Mouse (Mus musculus) MEL (cell line): ENCODE results near the gene Coq10b. TPM values are rescaled to one million over a fixed set of nuclear protein-coding genes. Genes with fewer than 3 reads are reported as not detected.

Experiments used
- DNase-seq: peaks from one replicate; pipeline ENCODE4 v3.0.0; 2011; ENCODE audit warnings: low read depth, low spot score
- H3K27ac ChIP-seq: 2 replicates; pipeline ENCODE4 v1.5.1; 2012; ENCODE audit warnings: low read depth, mild to moderate bottlenecking, control low read depth, low read length, moderate library complexity; ENCODE audit not compliant: control insufficient read depth
- H3K27me3 ChIP-seq, 2 experiments: fragments of 150-350 bp in 1 of 2; sonication (generic) in 1 of 2; 2 replicates each; pipeline ENCODE4 v1.6.1; 2012; ENCODE audit warnings: low read length in 2 of 2, mild to moderate bottlenecking in 2 of 2, improper control_type of control experiment in 1 of 2, moderate library complexity in 1 of 2; ENCODE audit not compliant: insufficient read depth in 2 of 2, control insufficient read depth in 1 of 2
- H3K36me3 ChIP-seq, 2 experiments: 2 replicates each; pipeline ENCODE4 v1.6.1; 2012 to 2014; ENCODE audit warnings: low read length in 2 of 2, improper control_type of control experiment in 1 of 2, inconsistent platforms in 1 of 2, mild to moderate bottlenecking in 1 of 2; ENCODE audit not compliant: insufficient read depth in 2 of 2, control insufficient read depth in 1 of 2
- H3K4me1 ChIP-seq, 2 experiments: fragments of 150-350 bp in 1 of 2; sonication (generic) in 1 of 2; 2 replicates each; pipeline ENCODE4 v1.6.1; 2012; ENCODE audit warnings: low read length in 2 of 2, improper control_type of control experiment in 1 of 2, mild to moderate bottlenecking in 1 of 2; ENCODE audit not compliant: insufficient read depth in 2 of 2, control insufficient read depth in 1 of 2
- H3K4me3 ChIP-seq, 2 experiments: fragments of 150-350 bp in 1 of 2; sonication (generic) in 1 of 2; 2 replicates each; pipeline ENCODE4 v1.5.1; 2012; ENCODE audit warnings: low read depth in 2 of 2, low read length in 2 of 2, mild to moderate bottlenecking in 2 of 2, moderate library complexity in 2 of 2, control low read depth in 1 of 2, improper control_type of control experiment in 1 of 2; ENCODE audit not compliant: control insufficient read depth in 1 of 2, insufficient read depth in 1 of 2
- H3K79me2 ChIP-seq: 2 replicates; pipeline ENCODE4 v1.6.1; 2012; ENCODE audit warnings: mild to moderate bottlenecking, low read length, moderate library complexity; ENCODE audit not compliant: control insufficient read depth, poor library complexity, insufficient read depth
- H3K9ac ChIP-seq: 2 replicates; pipeline ENCODE4 v1.6.1; 2012; ENCODE audit warnings: low read depth, mild to moderate bottlenecking, control low read depth, low read length, moderate library complexity; ENCODE audit not compliant: control insufficient read depth, poor library complexity, severe bottlenecking
- H3K9me3 ChIP-seq: fragments of 150-350 bp; sonication (generic); replicated peaks from 2 replicates; pipeline ENCODE4 v1.6.1; 2012; ENCODE audit warnings: mild to moderate bottlenecking, low read length, improper control_type of control experiment, moderate library complexity; ENCODE audit not compliant: insufficient read depth
- BHLHE40 ChIP-seq: IDR thresholded peaks from 2 replicates; pipeline ENCODE4 v1.6.1; 2012; ENCODE audit warnings: low read depth, mild to moderate bottlenecking, inconsistent platforms, low read length, improper control_type of control experiment, borderline replicate concordance
- CHD1 ChIP-seq: IDR thresholded peaks from 2 replicates; pipeline ENCODE4 v1.6.1; 2012; ENCODE audit warnings: low read depth, mild to moderate bottlenecking, inconsistent platforms, low read length, improper control_type of control experiment
- CTCF ChIP-seq, 3 experiments: IDR thresholded peaks in 2 of 3; conservative IDR thresholded peaks in 1 of 3; 2 replicates each; pipeline ENCODE4 v1.5.1; 2011 to 2012; ENCODE audit warnings: low read length in 3 of 3, low read depth in 2 of 3, mild to moderate bottlenecking in 2 of 3, improper control_type of control experiment in 1 of 3, inconsistent platforms in 1 of 3, mixed read lengths in 1 of 3, moderate library complexity in 1 of 3; ENCODE audit not compliant: control insufficient read depth in 1 of 3, insufficient read depth in 1 of 3, poor library complexity in 1 of 3, severe bottlenecking in 1 of 3
- ELF1 ChIP-seq: IDR thresholded peaks from 2 replicates; pipeline ENCODE4 v1.6.1; 2014; ENCODE audit warnings: low read depth, mild to moderate bottlenecking, inconsistent platforms, low read length, improper control_type of control experiment, moderate library complexity
- EP300 ChIP-seq, 2 experiments: IDR thresholded peaks; 2 replicates each; pipeline ENCODE4 v1.6.1; 2011; ENCODE audit warnings: improper control_type of control experiment in 2 of 2, low read length in 2 of 2, low read depth in 1 of 2, mild to moderate bottlenecking in 1 of 2
- GABPA ChIP-seq: IDR thresholded peaks from 2 replicates; pipeline ENCODE4 v1.6.1; 2012; ENCODE audit warnings: low read depth, mild to moderate bottlenecking, inconsistent platforms, low read length, improper control_type of control experiment, moderate library complexity
- JUND ChIP-seq: IDR thresholded peaks from 2 replicates; pipeline ENCODE4 v1.6.1; 2011; ENCODE audit warnings: low read depth, mild to moderate bottlenecking, improper control_type of control experiment, low read length
- KAT2A ChIP-seq: conservative IDR thresholded peaks from 2 replicates; pipeline ENCODE4 v1.6.1; 2012; ENCODE audit warnings: low read depth, low read length, improper control_type of control experiment, inconsistent platforms
- MAX ChIP-seq: IDR thresholded peaks from 2 replicates; pipeline ENCODE4 v1.6.1; 2011; ENCODE audit warnings: low read length, improper control_type of control experiment
- MAZ ChIP-seq: IDR thresholded peaks from 2 replicates; pipeline ENCODE4 v1.6.1; 2012; ENCODE audit warnings: low read depth, mild to moderate bottlenecking, inconsistent platforms, low read length, improper control_type of control experiment
- MXI1 ChIP-seq: IDR thresholded peaks from 2 replicates; pipeline ENCODE4 v1.6.1; 2011; ENCODE audit warnings: mild to moderate bottlenecking, low read depth, low read length, improper control_type of control experiment
- MYC ChIP-seq: IDR thresholded peaks from 2 replicates; pipeline ENCODE4 v1.6.1; 2011; ENCODE audit warnings: low read depth, mild to moderate bottlenecking, low read length, improper control_type of control experiment, moderate library complexity
- NRF1 ChIP-seq: IDR thresholded peaks from 2 replicates; pipeline ENCODE4 v1.6.1; 2014; ENCODE audit warnings: low read depth, mild to moderate bottlenecking, inconsistent platforms, low read length, improper control_type of control experiment, moderate library complexity; ENCODE audit not compliant: poor library complexity, insufficient read depth, severe bottlenecking
- POLR2A ChIP-seq, 2 experiments: IDR thresholded peaks; 2 replicates each; pipeline ENCODE4 v1.6.1; 2011 to 2012; ENCODE audit warnings: low read length in 2 of 2, mild to moderate bottlenecking in 2 of 2, control low read depth in 1 of 2, improper control_type of control experiment in 1 of 2, low read depth in 1 of 2, moderate library complexity in 1 of 2; ENCODE audit not compliant: control insufficient read depth in 1 of 2, insufficient read depth in 1 of 2, poor library complexity in 1 of 2
- POLR2AphosphoS2 ChIP-seq: IDR thresholded peaks from 2 replicates; pipeline ENCODE4 v1.6.1; 2011; ENCODE audit warnings: low read length, improper control_type of control experiment
- SIN3A ChIP-seq: IDR thresholded peaks from 2 replicates; pipeline ENCODE4 v1.6.1; 2012; ENCODE audit warnings: low read length, improper control_type of control experiment, inconsistent platforms
- TAL1 ChIP-seq: IDR thresholded peaks from 2 replicates; pipeline ENCODE4 v1.6.1; 2012; ENCODE audit warnings: mild to moderate bottlenecking, inconsistent platforms, low read length, moderate library complexity, mixed read lengths
- ZMIZ1 ChIP-seq: IDR thresholded peaks from 2 replicates; pipeline ENCODE4 v1.6.1; 2012; ENCODE audit warnings: low read depth, mild to moderate bottlenecking, inconsistent platforms, low read length, improper control_type of control experiment, moderate library complexity
- ZNF384 ChIP-seq: IDR thresholded peaks from 2 replicates; pipeline ENCODE4 v1.6.1; 2012; ENCODE audit warnings: low read depth, mild to moderate bottlenecking, inconsistent platforms, low read length, improper control_type of control experiment
- polyA plus RNA-seq, 2 experiments: library from polyadenylated mRNA; stranded (reverse) in 1 of 2; unstranded in 1 of 2; fragments of >175 nt in 1 of 2; fragments of >200 nt in 1 of 2; gene quantifications; 2 replicates each; pipeline versions ENCODE4 v1.2.1 to v1.2.4; 2012; ENCODE audit warnings: low replicate concordance in 2 of 2, low read depth in 1 of 2; ENCODE audit not compliant: insufficient read length in 2 of 2, insufficient read depth in 1 of 2, missing spikeins in 1 of 2
- total RNA-seq: library from RNA; depleted of rRNA; stranded (reverse); fragments of 300-350 nt; gene quantifications from 2 replicates; pipeline ENCODE4 v1.2.3, GENCODE M21; 2012

Gene Coq10b
- total and polyA plus RNA-seq, 3 experiments, result 9.8 to 84.6 (median 13.4) TPM

DNA sequence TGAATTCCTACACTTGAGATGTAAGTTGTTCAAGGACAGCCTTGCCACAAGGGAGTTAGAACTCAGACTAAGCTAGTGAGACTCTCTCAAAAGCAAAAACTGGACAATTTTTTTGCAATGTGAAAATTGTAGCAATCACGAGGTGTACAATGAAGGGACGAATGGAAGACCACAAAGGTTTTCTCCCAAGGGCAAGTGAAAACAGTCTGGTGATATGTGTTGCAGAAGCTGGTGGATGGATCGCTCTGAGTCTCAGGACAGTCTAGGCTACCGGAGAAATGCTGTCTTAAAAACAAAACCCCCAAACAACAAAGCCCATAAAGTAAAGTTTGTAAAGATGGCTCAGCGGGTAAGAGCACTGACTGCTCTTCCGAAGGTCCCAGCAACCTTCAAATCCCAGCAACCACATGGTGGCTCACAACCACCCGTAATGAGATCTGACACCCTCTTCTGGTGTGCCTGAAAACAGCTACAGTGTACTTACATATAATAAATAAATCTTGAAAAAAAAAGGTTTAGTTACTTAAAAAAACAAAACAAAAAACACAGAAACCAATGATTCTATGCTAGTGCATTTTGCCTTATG is 33.3 kb downstream of the Coq10b start:
- peaks cover 6 to 20% of the 10 kb centered on the region in 2 experiments; a peak in 3 of 4 replicates for H3K4me1 ChIP-seq
- TF ChIP-seq MXI1 (no peak), NRF1 (no peak), CHD1 (no peak), MYC (0 out of 2 replicates have a peak, but pooled peaks have one; percentile 18), CTCF (IDR thresholded peaks at IDR 0.05 in 2 of 3, conservative IDR thresholded peaks at IDR 0.05 in 1 of 3; ENCODE audit: control insufficient read depth in 1 of 3, insufficient read depth in 1 of 3, low read depth in 2 of 3, low read length in 3 of 3, poor library complexity in 1 of 3, severe bottlenecking in 1 of 3) (peak in 1 of 3 experiments; percentile 16; a peak in 1 of 6 replicates), MAZ (no peak), ZNF384 (no peak)
- H3K27ac ChIP-seq, result peak overlapping the region; percentile 8

DNA sequence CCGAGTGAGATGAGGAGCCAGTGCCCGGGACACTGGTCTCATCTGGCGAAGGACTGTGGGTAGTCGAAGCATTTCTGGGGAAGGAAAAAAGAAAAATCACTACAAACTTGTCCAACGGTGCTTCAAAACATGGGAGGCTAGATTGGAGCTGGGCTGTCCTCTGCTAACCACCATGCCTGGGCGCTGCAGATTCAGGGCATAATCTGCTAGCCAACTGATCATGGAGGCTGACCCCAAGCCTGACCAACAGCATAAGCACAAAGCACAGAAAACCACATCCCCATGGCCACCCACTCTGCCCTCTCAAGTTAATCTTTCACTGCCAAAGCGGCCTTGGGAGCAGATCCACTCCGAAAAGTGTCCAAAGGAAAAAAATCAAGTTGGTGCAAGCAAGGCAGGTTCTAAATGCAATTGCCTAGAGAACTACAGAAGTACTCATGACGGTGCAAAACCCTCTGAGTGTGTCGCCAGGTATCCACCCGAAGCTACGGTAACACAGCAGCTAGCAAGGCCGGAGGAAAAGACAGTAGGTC is 34.4 kb downstream of the Coq10b start:
- DNase-seq, result peak; percentile 58
- Histone ChIP-seq H3K36me3 (peaks cover 27 to 56% of the 10 kb centered on the region in 2 experiments), H3K79me2 (peaks cover 74% of the 10 kb centered on the region), H3K4me3 (peak overlapping the region; percentile 85 to 97), H3K27ac (peak overlapping the region; percentile 82), H3K27me3 (no peaks in the 10 kb centered on the region), H3K9me3 (no peaks in the 10 kb centered on the region), H3K9ac (peak overlapping the region; percentile 96), H3K4me1 (peaks cover 6 to 19% of the 10 kb centered on the region in 2 experiments)
- peak; percentile 12; the same call in 1 of the 2 replicates for TF ChIP-seq POLR2AphosphoS2
- no peak for TF ChIP-seq MAX
- TF ChIP-seq CHD1, result peak; percentile 88; the same call in 1 of the 2 replicates
- no peak for TF ChIP-seq GABPA
- no peak for TF ChIP-seq MAZ
- TF ChIP-seq ZMIZ1, result no peak
- no peak for TF ChIP-seq ZNF384
- no peak for TF ChIP-seq TAL1
- TF ChIP-seq BHLHE40, result no peak
- TF ChIP-seq KAT2A, result 0 out of 2 replicates have a peak, but pooled peaks have one; percentile 11
- TF ChIP-seq JUND, result no peak
- no peak for TF ChIP-seq EP300 (IDR thresholded peaks at IDR 0.05; ENCODE audit: low read depth in 1 of 2, low read length in 2 of 2)
- 0 out of 2 replicates have a peak, but pooled peaks have one; percentile 11 for TF ChIP-seq SIN3A
- TF ChIP-seq ELF1, result no peak
- 0 out of 4 replicates have a peak, but pooled peaks of 1 of the 2 experiments have one; percentile 1 for TF ChIP-seq POLR2A (IDR thresholded peaks at IDR 0.05; ENCODE audit: control insufficient read depth in 1 of 2, insufficient read depth in 1 of 2, low read depth in 1 of 2, low read length in 2 of 2, poor library complexity in 1 of 2)

More for the DNA sequence above, 33.3 kb downstream of the Coq10b start:
- Histone ChIP-seq H3K4me3 (peak overlapping the region; percentile 67 to 97), H3K9ac (peak overlapping the region; percentile 96), H3K27me3 (no peaks in the 10 kb centered on the region), H3K36me3 (peaks cover 33 to 57% of the 10 kb centered on the region in 2 experiments), H3K9me3 (no peaks in the 10 kb centered on the region), H3K79me2 (peaks cover 78% of the 10 kb centered on the region)
- peak; percentile 42 for DNase-seq
